Mouse (Mus musculus) retina, postnatal 1 day (tissue): ENCODE measurements at regions not wholly inside any gene's neighbourhood (a gene's known extent, or its start where the extent isn't known, plus 50 kb on each side); places are given as distances from the start of the nearest gene placed in this dataset.
A peak's percentile ranks its signal among the peaks of the same experiment; 100 is the strongest.
"Not testable (repeated sequence)": the region's sequence is repeated elsewhere in the genome, so short reads cannot be mapped to it uniquely, and the experiment has no call there.

Experiments
- DNase-seq: peaks from one replicate; pipeline ENCODE4 v3.0.0-alpha.2; 2012

GRCm38 (mm10) chr6:62889194-62889593 lies 366.5 kb upstream of the Grid2 start:
- peak; percentile 24 for DNase-seq

- no peak for DNase-seq
Measured at GRCm38 (mm10) chr6:62912758-62913157, 342.9 kb upstream of the Grid2 start.

DNA sequence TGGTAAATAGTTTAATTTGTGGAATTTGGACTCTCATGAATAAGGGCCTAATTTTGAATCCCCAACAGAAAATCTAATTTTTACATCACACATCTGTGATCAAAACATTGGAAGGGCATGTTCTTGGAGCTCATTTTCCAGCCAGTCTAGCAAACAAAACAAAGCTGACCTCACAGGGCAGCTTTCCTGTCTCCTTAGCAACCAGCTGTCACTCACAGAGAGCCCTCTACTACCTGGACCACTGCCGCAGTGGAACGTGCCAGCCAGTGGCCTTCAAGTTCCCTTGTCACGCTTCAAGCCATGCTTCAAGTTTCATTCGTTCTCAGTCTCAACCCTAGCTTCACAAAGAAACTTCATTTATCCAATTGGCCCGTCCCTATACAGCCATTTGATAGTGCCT lies 338.6 kb upstream of the Grid2 start:
- DNase-seq: not testable (repeated sequence)

DNA sequence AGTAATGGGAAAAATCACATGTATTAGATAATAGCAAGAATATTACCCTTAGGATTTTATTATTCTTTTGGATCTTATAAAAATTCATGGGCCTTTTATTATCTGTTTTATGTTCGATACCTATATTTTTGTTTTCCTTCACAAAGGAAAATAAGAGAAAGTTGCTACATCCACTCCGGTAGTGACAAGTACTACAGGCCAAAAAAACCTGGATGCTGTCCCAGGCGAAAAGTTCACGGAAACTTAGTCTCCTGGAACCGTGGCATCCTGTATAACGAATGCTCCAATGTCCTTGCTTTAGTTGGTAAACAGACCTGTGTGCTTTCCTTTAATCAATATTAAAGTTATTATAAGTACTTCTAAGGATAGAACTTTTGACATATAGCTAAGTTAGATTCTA lies 337.7 kb upstream of the Grid2 start:
- DNase-seq: no peak

- DNase-seq: no peak
Measured at GRCm38 (mm10) chr6:62919092-62919491, 336.6 kb upstream of the Grid2 start.
